Mouse (Mus musculus): ENCODE data around the gene Bicdl2. TPM values are rescaled to one million over a fixed set of nuclear protein-coding genes. Genes with fewer than 3 reads are reported as not detected.

The Bicdl2 gene
- polyA plus RNA-seq (2012; rRNA removed): 0.10 TPM in 1 of 2 replicates, not detected in the other

- TF ChIP-seq POLR2A (IDR thresholded peaks at IDR 0.05; ENCODE audit: extremely low read depth, insufficient read depth, low read length) (no peak), CTCF (IDR thresholded peaks at IDR 0.05; ENCODE audit: extremely low read depth, insufficient read depth, low read length) (0 out of 2 replicates have a peak, but pooled peaks have one; percentile 21)
- Histone ChIP-seq H3K4me1 (ENCODE audit: control insufficient read depth, insufficient read depth, low read length) (no peaks in the 10 kb centered on the region), H3K4me3 (ENCODE audit: insufficient read depth, low read length) (no peak within 1 kb of the TSS), H3K27ac (ENCODE audit: insufficient read depth, low read length) (no peak within 1 kb of the TSS)
Measured at GRCm38 (mm10) chr17:23660117-23660875, at the start of gene Bicdl2. Gene Bicdl2 (plus strand): TSS chr17:23660506.

DNA sequence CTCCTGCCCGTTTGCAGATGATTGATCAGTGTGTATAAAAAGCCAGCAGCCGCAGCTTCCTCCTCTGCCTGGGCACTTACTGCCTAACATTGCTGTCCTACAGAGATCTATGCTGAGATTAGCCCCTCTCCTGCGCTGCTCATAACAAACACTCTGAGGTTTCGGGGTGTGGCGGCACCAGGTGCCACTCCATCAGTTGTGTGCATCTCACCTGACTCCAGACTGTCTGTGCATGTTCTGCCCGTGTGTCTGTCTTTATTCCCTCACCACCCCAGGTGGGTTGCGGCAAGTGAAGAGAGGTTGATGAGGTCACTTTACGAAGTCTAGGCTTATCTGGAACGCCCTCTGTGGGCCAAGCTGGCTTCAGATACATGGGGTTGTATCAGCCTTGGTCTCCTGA, 43.2 kb upstream of the Bicdl2 start:
- TF ChIP-seq POLR2A (IDR thresholded peaks at IDR 0.05; ENCODE audit: extremely low read depth, insufficient read depth, low read length) (no peak), CTCF (IDR thresholded peaks at IDR 0.05; ENCODE audit: extremely low read depth, insufficient read depth, low read length) (no peak)
- no peak overlapping the region for H3K27ac ChIP-seq (ENCODE audit: insufficient read depth, low read length)

GRCm38 (mm10) chr17:23620351-23620750, 40.0 kb upstream of the Bicdl2 start:
- TF ChIP-seq CTCF (IDR thresholded peaks at IDR 0.05; ENCODE audit: extremely low read depth, insufficient read depth, low read length): no peak
- no peak for TF ChIP-seq POLR2A (IDR thresholded peaks at IDR 0.05; ENCODE audit: extremely low read depth, insufficient read depth, low read length)
- no peak overlapping the region for H3K27ac ChIP-seq (ENCODE audit: insufficient read depth, low read length)
- no peak overlapping the region for H3K4me3 ChIP-seq (ENCODE audit: insufficient read depth, low read length)
- H3K4me1 ChIP-seq (ENCODE audit: control insufficient read depth, insufficient read depth, low read length): no peaks in the 10 kb centered on the region

More for the DNA sequence above, 43.2 kb upstream of the Bicdl2 start:
- H3K4me1 ChIP-seq (ENCODE audit: control insufficient read depth, insufficient read depth, low read length): no peaks in the 10 kb centered on the region
- no peak overlapping the region for H3K4me3 ChIP-seq (ENCODE audit: insufficient read depth, low read length)

DNA sequence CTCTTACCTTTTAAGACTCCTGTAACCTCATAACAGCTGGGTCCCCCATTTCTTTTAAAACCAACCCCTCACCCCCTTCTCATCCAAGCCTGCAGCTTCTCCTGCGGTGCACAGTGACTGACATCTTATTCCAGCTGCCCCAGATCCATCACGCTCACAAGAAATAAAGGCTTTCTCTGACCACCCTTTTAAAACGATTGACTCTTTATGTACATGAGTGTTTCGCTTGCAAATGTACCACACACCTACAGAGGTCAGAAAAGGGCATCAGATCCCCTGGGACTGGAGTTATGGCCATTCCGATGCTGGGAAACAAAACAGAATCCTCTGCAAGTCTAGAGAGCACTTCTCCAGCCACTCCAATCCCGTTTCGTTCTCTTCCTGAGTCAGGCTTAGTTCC, 32.5 kb upstream of the Bicdl2 start:
- H3K4me1 ChIP-seq (ENCODE audit: control insufficient read depth, insufficient read depth, low read length): no peaks in the 10 kb centered on the region
- no peak overlapping the region for H3K4me3 ChIP-seq (ENCODE audit: insufficient read depth, low read length)
- no peak for TF ChIP-seq CTCF (IDR thresholded peaks at IDR 0.05; ENCODE audit: extremely low read depth, insufficient read depth, low read length)
- no peak overlapping the region for H3K27ac ChIP-seq (ENCODE audit: insufficient read depth, low read length)

DNA sequence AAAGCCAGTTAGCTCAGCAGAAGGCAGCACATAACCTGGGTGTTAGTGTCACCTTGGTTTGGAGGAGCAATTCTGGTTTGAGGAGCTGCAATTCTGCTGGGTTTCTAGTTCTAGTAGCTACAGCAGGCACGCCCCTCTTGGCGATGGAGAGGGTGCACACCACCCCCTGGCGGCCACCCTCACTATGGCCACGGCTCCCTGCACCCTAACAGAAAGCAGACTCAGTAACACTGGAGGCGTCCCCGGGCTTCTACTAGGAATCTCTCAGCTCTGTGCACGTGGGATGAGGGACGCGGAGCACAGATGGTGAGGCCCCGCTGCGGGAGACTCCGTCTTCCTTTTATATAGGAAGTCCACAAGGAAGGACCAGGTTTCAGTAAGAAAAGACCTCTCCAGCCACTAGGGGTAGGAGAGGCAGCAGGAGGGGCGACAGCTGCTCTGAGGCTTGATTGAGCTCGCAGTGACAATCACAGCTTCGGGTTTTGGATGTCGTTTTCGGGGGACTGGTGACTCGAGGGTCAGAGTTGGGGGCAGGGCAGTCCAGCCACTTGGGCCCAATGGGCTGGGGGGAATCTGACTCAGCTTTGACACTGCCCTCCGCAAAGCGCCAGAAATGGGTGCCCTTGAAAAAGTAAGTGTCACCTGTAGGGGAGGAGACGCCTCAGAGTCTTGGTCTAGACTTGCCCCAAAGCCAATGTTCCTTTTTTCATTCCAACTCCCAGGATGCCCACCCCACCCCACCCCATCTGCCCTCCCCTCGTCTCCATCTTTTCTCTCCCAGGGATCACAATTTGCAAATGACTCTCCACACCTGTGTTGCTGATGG, 29.9 kb upstream of the Bicdl2 start:
- Histone ChIP-seq H3K4me3 (ENCODE audit: insufficient read depth, low read length) (no peak overlapping the region), H3K4me1 (ENCODE audit: control insufficient read depth, insufficient read depth, low read length) (no peaks in the 10 kb centered on the region), H3K27ac (ENCODE audit: insufficient read depth, low read length) (no peak overlapping the region)
- TF ChIP-seq CTCF (IDR thresholded peaks at IDR 0.05; ENCODE audit: extremely low read depth, insufficient read depth, low read length) (peak; percentile 62), POLR2A (IDR thresholded peaks at IDR 0.05; ENCODE audit: extremely low read depth, insufficient read depth, low read length) (no peak)

DNA sequence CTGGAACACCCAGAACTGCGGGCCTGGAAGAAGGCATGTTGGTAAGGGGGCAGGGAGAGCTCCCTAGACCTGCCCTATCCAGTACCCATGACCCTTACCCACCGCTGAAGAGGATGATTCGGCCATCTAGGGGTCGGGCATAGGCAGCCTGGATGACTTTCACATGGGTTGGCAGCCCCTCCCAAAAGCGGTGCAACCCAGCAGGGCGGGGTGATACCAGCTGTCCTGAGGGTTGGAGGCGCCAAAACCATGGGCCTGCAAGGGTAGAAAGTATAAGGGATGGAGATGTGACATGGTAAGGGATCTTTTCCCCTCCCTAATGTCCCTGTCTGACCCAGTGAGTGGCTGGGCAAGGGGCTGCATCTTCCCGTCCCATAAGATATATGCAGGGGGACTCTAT, 29.1 kb upstream of the Bicdl2 start:
- H3K27ac ChIP-seq (ENCODE audit: insufficient read depth, low read length): no peak overlapping the region
- H3K4me1 ChIP-seq (ENCODE audit: control insufficient read depth, insufficient read depth, low read length): no peaks in the 10 kb centered on the region
- no peak overlapping the region for H3K4me3 ChIP-seq (ENCODE audit: insufficient read depth, low read length)
- no peak for TF ChIP-seq POLR2A (IDR thresholded peaks at IDR 0.05; ENCODE audit: extremely low read depth, insufficient read depth, low read length)
- TF ChIP-seq CTCF (IDR thresholded peaks at IDR 0.05; ENCODE audit: extremely low read depth, insufficient read depth, low read length): no peak

GRCm38 (mm10) chr17:23644613-23645495, 15.5 kb upstream of the Bicdl2 start, which contains the start of gene Mmp25:
Gene Mmp25 (minus strand): TSS chr17:23645277.
- Histone ChIP-seq H3K4me3 (ENCODE audit: insufficient read depth, low read length) (peak within 1 kb of the TSS; percentile 22; the same call in 1 of the 2 replicates), H3K4me1 (ENCODE audit: control insufficient read depth, insufficient read depth, low read length) (no peaks in the 10 kb centered on the region), H3K27ac (ENCODE audit: insufficient read depth, low read length) (no peak within 1 kb of the TSS)
- TF ChIP-seq CTCF (IDR thresholded peaks at IDR 0.05; ENCODE audit: extremely low read depth, insufficient read depth, low read length) (no peak), POLR2A (IDR thresholded peaks at IDR 0.05; ENCODE audit: extremely low read depth, insufficient read depth, low read length) (no peak)

GRCm38 (mm10) chr17:23645894-23646293, 14.4 kb upstream of the Bicdl2 start:
- Histone ChIP-seq H3K4me3 (ENCODE audit: insufficient read depth, low read length) (no peak overlapping the region), H3K27ac (ENCODE audit: insufficient read depth, low read length) (no peak overlapping the region), H3K4me1 (ENCODE audit: control insufficient read depth, insufficient read depth, low read length) (no peaks in the 10 kb centered on the region)
- TF ChIP-seq CTCF (IDR thresholded peaks at IDR 0.05; ENCODE audit: extremely low read depth, insufficient read depth, low read length): no peak
- no peak for TF ChIP-seq POLR2A (IDR thresholded peaks at IDR 0.05; ENCODE audit: extremely low read depth, insufficient read depth, low read length)

DNA sequence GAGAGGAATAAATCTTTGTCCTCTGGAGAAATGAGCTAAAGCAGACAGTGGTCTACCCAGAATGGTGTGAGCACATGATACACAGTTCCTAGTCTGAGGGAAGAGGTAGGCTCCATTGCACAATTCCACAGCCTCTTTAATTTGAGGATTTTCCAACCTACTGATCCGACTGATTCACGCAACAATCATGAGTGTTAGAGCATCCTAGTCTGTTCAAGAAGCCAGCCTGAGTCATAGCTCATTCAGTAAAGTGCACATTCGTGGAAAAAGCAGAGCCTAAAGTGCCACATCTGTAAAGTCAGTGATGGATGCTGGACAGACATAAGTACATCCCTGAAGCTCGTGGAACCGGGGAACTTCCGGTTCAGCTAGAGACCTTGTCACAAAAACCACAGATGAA, 8.9 kb upstream of the Bicdl2 start:
- Histone ChIP-seq H3K4me3 (ENCODE audit: insufficient read depth, low read length) (no peak overlapping the region), H3K4me1 (ENCODE audit: control insufficient read depth, insufficient read depth, low read length) (no peaks in the 10 kb centered on the region), H3K27ac (ENCODE audit: insufficient read depth, low read length) (no peak overlapping the region)
- TF ChIP-seq CTCF (IDR thresholded peaks at IDR 0.05; ENCODE audit: extremely low read depth, insufficient read depth, low read length) (no peak), POLR2A (IDR thresholded peaks at IDR 0.05; ENCODE audit: extremely low read depth, insufficient read depth, low read length) (no peak)
